Mouse (Mus musculus) embryonic facial prominence, embryonic 10.5 days (tissue): ENCODE measurements around the gene Nfe2. TPM values are rescaled to one million over a fixed set of nuclear protein-coding genes. Genes with fewer than 3 reads are reported as not detected.
"Not testable (repeated sequence)": the region's sequence is repeated elsewhere in the genome, so short reads cannot be mapped to it uniquely, and the experiment has no call there.

ENCODE experiments used
- DNase-seq: peaks from one replicate; pipeline ENCODE4 v3.0.0-alpha.2; 2017; ENCODE audit warnings: low spot score
- H3K27ac ChIP-seq: fragments of 300-500 bp; sonication (generic); replicated peaks from 2 replicates; pipeline ENCODE4 v1.5.1; 2016; ENCODE audit warnings: mild to moderate bottlenecking
- H3K27me3 ChIP-seq: fragments of 300-500 bp; sonication (generic); replicated peaks from 2 replicates; pipeline ENCODE4 v1.6.1; 2016; ENCODE audit warnings: low read depth, mild to moderate bottlenecking; ENCODE audit not compliant: poor library complexity, severe bottlenecking
- H3K36me3 ChIP-seq: fragments of 300-500 bp; sonication (generic); replicated peaks from 2 replicates; pipeline ENCODE4 v1.6.1; 2016; ENCODE audit warnings: mild to moderate bottlenecking, moderate library complexity
- H3K4me1 ChIP-seq: fragments of 300-500 bp; sonication (generic); 2 replicates; pipeline ENCODE4 v1.6.1; 2016
- H3K4me3 ChIP-seq: fragments of 300-500 bp; sonication (generic); 2 replicates; pipeline ENCODE4 v1.5.1; 2016; ENCODE audit warnings: mild to moderate bottlenecking, moderate library complexity
- H3K9me3 ChIP-seq: fragments of 300-500 bp; sonication (generic); 2 replicates; pipeline ENCODE4 v1.6.1; 2016; ENCODE audit warnings: mild to moderate bottlenecking
- WGBS: fragments of 180-500 bp; shearing (Covaris S2); methylation state at CpG from one replicate; pipeline ENCODE4 v1.1.7; 2016; 5-methylcytosine and 5-hydroxymethylcytosine counted together
- polyA plus RNA-seq: library from polyadenylated mRNA; unstranded; fragments of >200 nt; fragmentation: Nextera tagmentation; extraction: Ambion mirVana; gene quantifications from 2 replicates; pipeline ENCODE4 v1.2.1, GENCODE M21; 2016

The Nfe2 gene
- polyA plus RNA-seq, 1 experiment from 2014 or later, result 5.9 TPM

- Histone ChIP-seq H3K4me3 (no peak overlapping the region), H3K27ac (0 out of 2 replicates have a peak overlapping the region, but pooled peaks have one; percentile 30), H3K27me3 (no peaks in the 10 kb centered on the region), H3K4me1 (peaks cover 22% of the 10 kb centered on the region), H3K9me3 (no peaks in the 10 kb centered on the region), H3K36me3 (peaks cover 40% of the 10 kb centered on the region)
- WGBS, result 91% methylated on average over 1 of the region's 1 CpGs
- DNase-seq, result no peak
Observed at GRCm38 (mm10) chr15:103285778-103286417, 27.7 kb upstream of the Nfe2 start.

DNA sequence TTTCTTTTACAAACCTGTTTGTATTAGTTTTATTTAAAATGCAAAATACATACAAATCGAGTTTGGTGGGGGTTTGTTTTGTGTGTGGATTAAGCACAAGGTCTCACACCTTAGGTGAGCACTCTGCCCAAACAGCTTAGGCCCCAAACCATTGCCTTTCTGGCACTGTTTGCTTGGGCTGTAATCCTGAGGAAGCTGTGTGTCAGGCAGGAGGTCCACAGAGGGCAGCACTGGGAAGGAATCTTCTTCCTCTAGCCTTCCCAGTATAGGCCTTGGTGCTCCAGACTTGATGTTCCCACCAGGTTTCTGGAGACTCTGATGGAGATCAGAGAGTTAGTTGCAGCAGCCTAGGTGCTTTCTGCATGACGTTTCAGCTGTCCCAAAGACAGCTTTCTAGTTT is 26.4 kb upstream of the Nfe2 start:
- H3K9me3 ChIP-seq, result no peaks in the 10 kb centered on the region
- 51% methylated on average over 2 of the region's 2 CpGs for WGBS

GRCm38 (mm10) chr15:103284066-103284465 is 25.9 kb upstream of the Nfe2 start:
- peak; percentile 71 for DNase-seq
- Histone ChIP-seq H3K27ac (no peak overlapping the region), H3K9me3 (no peaks in the 10 kb centered on the region), H3K4me3 (no peak overlapping the region), H3K4me1 (0 out of 2 replicates have a peak, but pooled peaks cover 5% of the 10 kb centered on the region), H3K36me3 (peaks cover 22% of the 10 kb centered on the region), H3K27me3 (no peaks in the 10 kb centered on the region)
- 59% methylated on average over 3 of the region's 3 CpGs for WGBS

More for the DNA sequence above, 26.4 kb upstream of the Nfe2 start:
- peaks cover 28% of the 10 kb centered on the region for H3K36me3 ChIP-seq
- H3K27me3 ChIP-seq, result no peaks in the 10 kb centered on the region
- H3K27ac ChIP-seq, result peak overlapping the region; percentile 48; the same call in 1 of the 2 replicates
- peaks cover 11% of the 10 kb centered on the region for H3K4me1 ChIP-seq
- no peak for DNase-seq
- no peak overlapping the region for H3K4me3 ChIP-seq

DNA sequence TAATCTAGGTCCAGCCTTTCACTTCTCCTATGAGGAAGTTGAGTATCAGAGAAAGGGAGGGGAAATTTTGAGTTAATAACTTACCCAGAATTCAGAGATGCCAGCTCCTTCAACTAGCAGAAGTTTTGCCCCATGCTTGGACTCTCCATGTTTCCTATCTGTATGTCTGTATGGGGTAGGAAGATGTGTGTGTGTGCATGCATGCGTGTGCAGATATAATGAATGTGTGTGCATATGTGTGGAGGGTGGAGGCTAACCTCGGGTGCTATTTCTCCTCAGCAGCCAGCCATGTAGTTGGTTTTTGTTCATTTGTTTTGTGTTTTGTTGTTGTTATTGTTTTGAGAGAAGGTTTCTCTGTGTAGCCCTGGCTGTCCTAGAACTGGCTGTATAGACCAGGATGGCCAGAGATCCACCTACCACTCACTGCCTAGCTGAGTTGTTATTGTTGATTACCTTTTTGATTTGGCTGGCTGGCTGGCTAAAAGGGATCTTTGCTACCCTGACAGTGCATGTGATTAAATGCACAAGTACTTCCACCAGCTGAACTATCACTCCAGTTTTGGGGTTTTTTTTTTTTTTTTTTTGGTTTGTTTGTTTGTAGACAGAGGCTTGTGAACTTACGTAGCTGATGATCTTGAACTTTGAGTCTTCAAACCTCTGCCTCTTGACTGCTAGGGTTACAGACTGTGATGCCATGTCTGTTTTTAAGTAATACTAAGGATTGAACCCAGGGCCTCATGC is 23.4 kb upstream of the Nfe2 start:
- 90% methylated on average over 3 of the region's 3 CpGs for WGBS
- Histone ChIP-seq H3K4me1 (peaks cover 17% of the 10 kb centered on the region), H3K27me3 (no peaks in the 10 kb centered on the region), H3K27ac (no peak overlapping the region), H3K9me3 (no peaks in the 10 kb centered on the region), H3K36me3 (peaks cover 8% of the 10 kb centered on the region), H3K4me3 (no peak overlapping the region)
- no peak for DNase-seq

DNA sequence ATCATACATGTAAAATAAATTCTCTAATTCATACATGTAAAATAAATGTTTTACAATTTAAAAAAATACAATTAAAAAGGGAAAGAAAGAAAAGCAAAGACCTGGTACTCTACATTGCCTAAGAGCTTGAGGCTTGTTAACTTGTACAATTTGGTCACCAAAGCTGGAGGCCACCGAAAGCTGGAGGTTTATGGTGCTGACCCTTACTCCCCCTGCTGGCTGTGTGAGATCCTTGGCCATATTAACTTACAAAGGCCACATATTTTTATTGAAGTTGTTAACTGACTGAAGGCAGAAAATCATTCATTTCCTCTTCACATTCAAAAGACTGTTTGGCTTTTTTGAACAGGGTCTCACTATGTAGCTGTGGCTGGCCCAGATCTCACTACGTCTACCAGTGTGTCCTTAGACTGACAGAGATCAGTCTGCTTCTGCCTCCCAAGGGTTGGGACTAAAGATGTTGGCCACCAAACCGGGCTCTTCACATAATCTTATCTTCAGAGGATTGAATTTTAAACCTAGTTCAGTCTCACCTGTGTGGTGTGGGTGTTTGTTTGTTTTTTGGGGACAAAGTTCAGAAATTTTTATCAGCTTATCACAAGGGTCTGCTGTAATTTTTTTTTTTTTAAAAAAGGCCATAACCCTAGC is 22.7 kb upstream of the Nfe2 start:
- DNase-seq, result peak; percentile 54
- H3K9me3 ChIP-seq, result no peaks in the 10 kb centered on the region
- no peak overlapping the region for H3K27ac ChIP-seq
- WGBS, result 75% methylated on average over 3 of the region's 3 CpGs
- peaks cover 5% of the 10 kb centered on the region for H3K36me3 ChIP-seq
- H3K4me1 ChIP-seq, result peaks cover 17% of the 10 kb centered on the region
- H3K4me3 ChIP-seq, result no peak overlapping the region
- H3K27me3 ChIP-seq, result no peaks in the 10 kb centered on the region

DNA sequence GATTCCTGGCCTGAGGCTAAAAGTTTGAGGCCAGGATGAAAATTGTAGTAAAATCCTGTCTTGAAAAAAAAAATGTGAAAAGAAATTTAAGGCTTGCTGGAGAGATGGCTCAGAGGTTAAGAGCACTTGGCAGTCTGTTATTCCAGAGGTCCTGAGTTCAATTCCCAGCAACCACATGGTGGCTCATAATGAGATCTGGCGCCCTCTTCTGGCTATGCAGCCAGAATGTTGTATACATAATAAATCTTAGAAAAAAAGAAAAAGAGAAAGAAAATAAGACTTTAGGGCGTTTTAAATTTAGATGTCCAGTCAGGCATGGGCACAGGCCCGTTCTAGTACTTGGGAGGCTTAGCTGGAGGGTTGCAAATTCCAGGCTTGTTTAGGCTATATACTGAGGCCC is 21.5 kb upstream of the Nfe2 start:
- no peaks in the 10 kb centered on the region for H3K27me3 ChIP-seq
- peaks cover 15% of the 10 kb centered on the region for H3K4me1 ChIP-seq
- no peak for DNase-seq
- 67% methylated on average over 3 of the region's 3 CpGs for WGBS
- H3K36me3 ChIP-seq, result peaks cover 5% of the 10 kb centered on the region
- H3K27ac ChIP-seq, result no peak overlapping the region
- H3K4me3 ChIP-seq, result no peak overlapping the region
- no peaks in the 10 kb centered on the region for H3K9me3 ChIP-seq

DNA sequence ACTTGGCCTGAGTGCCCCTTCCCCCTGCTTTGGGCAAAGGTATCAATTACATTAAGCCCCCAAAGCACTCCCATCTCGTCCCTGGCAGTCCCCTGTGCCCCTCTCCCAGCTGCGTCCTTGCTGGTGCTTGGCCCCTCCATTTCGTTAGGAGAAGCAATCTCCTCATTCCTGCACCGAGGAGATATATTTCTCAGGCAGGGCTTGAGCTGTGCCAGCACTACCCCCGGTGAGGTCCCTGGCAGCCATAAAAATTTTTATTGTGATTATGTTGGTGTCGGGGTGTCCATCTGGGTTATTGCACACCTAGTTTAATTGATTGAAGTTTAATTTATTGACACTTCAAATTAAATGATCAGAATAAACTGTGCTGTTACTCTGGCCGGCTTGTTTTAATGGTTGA is 19.7 kb upstream of the Nfe2 start:
- peaks cover 5% of the 10 kb centered on the region for H3K36me3 ChIP-seq
- 64% methylated on average over 7 of the region's 7 CpGs for WGBS
- DNase-seq, result no peak
- H3K4me1 ChIP-seq, result peaks cover 28% of the 10 kb centered on the region
- no peak overlapping the region for H3K4me3 ChIP-seq
- no peaks in the 10 kb centered on the region for H3K27me3 ChIP-seq
- H3K9me3 ChIP-seq, result no peaks in the 10 kb centered on the region
- no peak overlapping the region for H3K27ac ChIP-seq

GRCm38 (mm10) chr15:103275943-103276342 is 17.7 kb upstream of the Nfe2 start:
- H3K27me3 ChIP-seq, H3K4me3 ChIP-seq, DNase-seq, H3K27ac ChIP-seq, H3K9me3 ChIP-seq, H3K36me3 ChIP-seq: not testable (repeated sequence)
- 89% methylated on average over 3 of the region's 3 CpGs for WGBS
- H3K4me1 ChIP-seq, result peaks cover 28% of the 10 kb centered on the region

- Histone ChIP-seq H3K27ac (peak within 1 kb of the TSS; percentile 89), H3K4me1 (peaks cover 23% of the 10 kb centered on the region), H3K4me3 (peak within 1 kb of the TSS; percentile 91), H3K9me3 (no peaks in the 10 kb centered on the region), H3K27me3 (no peaks in the 10 kb centered on the region), H3K36me3 (no peaks in the 10 kb centered on the region)
- WGBS, result under 1% methylated on average over 38 of the region's 38 CpGs
- peak; percentile 96 for DNase-seq
Observed at GRCm38 (mm10) chr15:103272419-103273279, 14.4 kb upstream of the Nfe2 start, which contains the start of gene Copz1. Gene Copz1, plus strand, starts transcription at chr15:103272714.

DNA sequence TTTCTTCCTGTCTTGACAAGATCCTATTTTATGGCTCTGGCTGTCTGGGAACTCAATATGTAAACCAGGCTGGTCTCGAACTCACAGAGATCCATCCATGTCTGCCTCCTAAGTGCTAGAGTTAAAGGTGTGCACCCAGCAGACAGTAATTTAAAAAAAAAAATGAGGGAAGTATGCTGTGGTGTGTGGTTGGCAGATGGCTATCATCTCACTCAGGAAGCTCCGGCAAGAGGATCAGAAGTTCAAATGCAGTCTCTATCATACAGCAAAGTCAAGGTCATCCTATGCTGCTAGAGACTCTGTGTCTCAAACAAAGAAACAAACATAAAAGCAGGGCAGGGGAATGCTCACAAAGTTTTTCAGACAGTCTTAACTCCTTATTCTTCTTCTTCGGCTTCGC is 10.7 kb upstream of the Nfe2 start:
- WGBS, result 89% methylated on average over 4 of the region's 4 CpGs
- Histone ChIP-seq H3K9me3 (no peaks in the 10 kb centered on the region), H3K36me3 (no peaks in the 10 kb centered on the region)

DNA sequence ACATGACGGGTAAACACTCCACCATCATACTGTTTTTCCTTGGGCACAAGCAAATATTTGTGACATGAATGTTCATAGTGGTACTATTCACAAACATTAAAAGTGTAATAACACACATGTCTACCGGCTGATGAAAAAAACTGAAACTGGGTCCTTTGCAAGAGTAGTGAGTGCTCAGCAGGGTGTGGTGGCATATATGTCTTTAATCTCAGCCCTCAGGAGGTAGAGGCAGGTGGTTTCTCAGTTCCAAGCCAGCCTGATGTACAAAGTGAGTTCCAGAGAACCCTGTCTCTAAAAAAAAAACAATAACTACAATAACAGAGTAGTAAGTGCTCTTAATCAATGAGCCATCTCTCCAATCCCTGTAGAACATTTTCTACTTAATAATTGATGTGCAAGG is 6.6 kb upstream of the Nfe2 start:
- no peak for DNase-seq
- no peak overlapping the region for H3K27ac ChIP-seq
- no peaks in the 10 kb centered on the region for H3K9me3 ChIP-seq
- no peaks in the 10 kb centered on the region for H3K36me3 ChIP-seq
- H3K27me3 ChIP-seq, result no peaks in the 10 kb centered on the region
- H3K4me3 ChIP-seq, result no peak overlapping the region
- WGBS, result 90% methylated on average over 2 of the region's 2 CpGs
- H3K4me1 ChIP-seq, result no peaks in the 10 kb centered on the region

More for the DNA sequence above, 10.7 kb upstream of the Nfe2 start:
- Histone ChIP-seq H3K4me3 (no peak overlapping the region), H3K27ac (no peak overlapping the region), H3K27me3 (no peaks in the 10 kb centered on the region), H3K4me1 (peaks cover 7% of the 10 kb centered on the region)
- DNase-seq, result no peak

DNA sequence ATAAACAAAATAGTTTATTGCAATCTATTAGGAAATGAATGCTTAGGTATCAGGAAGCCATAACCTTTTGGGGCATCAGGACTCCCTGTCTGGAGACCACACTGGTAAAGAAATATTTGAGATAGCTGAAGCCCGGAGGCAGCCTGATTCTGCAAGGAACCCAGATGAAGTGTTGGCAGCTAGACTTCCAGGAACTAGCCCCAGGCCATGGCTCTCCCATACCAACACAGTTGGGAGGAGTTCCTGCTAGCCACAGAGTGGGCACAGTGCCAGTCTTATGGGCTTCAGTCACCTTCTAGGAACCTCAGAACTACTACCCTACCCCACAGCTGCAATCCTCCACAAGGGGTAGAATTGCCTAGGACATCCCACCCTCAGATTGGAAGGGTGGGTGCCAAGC is 1.8 kb upstream of the Nfe2 start:
- Histone ChIP-seq H3K4me1 (peaks cover 15% of the 10 kb centered on the region), H3K9me3 (no peaks in the 10 kb centered on the region), H3K27ac (no peak overlapping the region), H3K4me3 (no peak overlapping the region), H3K27me3 (peaks cover 15% of the 10 kb centered on the region), H3K36me3 (no peaks in the 10 kb centered on the region)
- no peak for DNase-seq
- 60% methylated on average over 1 of the region's 1 CpGs for WGBS
